Mouse (Mus musculus): ENCODE results near the gene Top2a.

The Top2a gene

GRCm38 (mm10) chr11:98964616-98965415 lies 59.2 kb downstream of the Top2a start:
- DNase-seq (ENCODE audit: low spot score): peak; percentile 40

DNA sequence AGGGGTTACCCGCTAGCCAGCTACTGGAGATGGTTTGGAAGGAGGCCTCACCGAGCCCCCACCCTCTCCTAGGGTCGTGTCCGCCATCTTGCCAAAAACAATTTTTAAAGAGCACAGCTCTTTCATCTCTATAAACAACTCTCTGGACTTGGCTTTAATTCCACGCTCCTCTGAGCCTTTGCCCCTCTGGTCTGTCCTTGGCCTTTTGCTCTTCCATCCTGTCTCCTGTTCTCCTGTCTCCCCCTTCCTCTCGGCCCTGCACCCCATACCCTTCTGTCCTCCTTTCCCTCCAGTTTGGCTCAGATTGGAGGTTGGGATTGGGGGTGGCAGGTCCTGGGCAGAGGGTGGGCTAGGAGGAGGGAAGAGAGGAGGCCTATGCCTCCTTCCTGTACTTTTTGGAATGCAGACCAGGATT lies 59.8 kb downstream of the Top2a start:
- no peak for DNase-seq (ENCODE audit: low spot score)

DNA sequence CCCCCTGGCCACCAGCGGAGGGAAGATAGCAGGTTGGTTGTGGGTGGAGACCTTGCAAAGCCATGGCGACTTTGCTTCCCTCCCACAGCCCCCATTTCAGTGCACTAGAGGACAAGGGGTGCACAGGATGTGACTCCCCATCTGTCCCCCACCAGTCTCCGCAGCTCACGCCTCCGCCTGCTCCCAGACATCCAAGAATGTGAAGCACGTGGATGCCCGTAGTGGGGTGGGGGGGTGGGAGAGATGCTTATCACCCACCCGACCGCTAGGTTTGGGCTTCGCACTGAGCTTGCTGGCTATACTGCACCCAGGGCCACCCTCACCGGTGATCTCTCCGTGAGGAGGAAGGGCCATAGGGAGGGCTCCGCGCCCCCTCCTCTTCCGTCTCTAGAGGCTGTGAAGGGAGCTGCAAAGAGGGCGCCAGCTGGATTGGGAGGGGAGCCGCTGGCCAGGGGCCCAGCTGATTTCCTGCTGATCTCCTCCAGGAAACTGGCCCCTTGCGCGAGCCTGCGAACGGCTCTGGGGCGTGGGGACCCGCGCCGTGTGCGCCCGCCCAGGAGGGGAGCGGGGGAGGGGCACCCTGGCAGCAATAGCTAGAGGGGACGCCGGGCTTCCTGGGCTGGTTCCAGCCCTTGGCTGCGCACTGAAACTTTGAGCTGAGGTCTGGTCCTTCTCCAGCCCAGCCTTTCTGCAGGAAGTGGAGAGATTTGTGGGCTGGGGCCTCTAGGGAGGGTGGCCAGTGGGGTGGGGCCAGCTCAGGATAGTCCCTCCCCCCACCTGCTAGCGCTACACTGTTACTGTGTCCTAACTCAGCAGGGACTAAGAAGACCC lies 60.6 kb downstream of the Top2a start:
- DNase-seq (ENCODE audit: low spot score): peak; percentile 84

DNA sequence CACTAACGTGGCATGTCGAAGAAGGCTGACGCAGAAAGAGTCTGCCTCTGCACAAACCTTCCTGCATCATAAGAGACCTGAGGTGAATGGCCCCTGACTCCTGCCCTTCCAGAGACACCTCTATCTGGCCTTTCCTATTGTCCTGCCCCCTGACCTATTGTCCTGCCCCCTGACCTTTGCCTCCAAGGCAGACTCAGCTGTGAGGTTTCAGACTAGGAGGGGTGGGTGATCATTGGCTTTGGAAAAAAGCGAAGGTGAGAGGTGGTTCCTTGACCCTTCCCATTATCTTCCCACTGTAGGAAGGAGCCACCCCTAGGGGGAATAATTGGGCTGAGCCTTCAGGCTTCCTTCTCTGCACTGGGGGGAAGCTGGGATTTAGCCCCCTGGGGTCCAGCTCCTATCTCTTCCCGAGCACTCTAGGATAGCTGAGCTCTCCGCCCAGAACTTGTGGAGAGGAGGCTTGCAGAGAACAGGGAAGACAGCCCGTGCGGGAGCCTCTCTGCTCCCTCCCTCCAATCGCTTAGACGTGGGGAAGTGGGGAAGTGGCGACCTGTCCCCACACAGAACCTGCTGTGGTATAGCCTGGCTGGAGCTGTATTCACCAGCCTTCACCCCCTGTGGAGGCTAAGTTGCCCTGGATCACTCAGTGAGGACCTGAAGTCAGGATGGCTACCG lies 61.4 kb downstream of the Top2a start:
- DNase-seq (ENCODE audit: low spot score): peak; percentile 18

GRCm38 (mm10) chr11:98961766-98962165 lies 62.2 kb downstream of the Top2a start:
- no peak for DNase-seq (ENCODE audit: low spot score)

- DNase-seq (ENCODE audit: low spot score): peak; percentile 50
Measured at GRCm38 (mm10) chr11:98961051-98961592, 62.9 kb downstream of the Top2a start.

GRCm38 (mm10) chr11:98960313-98960906 lies 63.6 kb downstream of the Top2a start:
- DNase-seq (ENCODE audit: low spot score): peak; percentile 81

DNA sequence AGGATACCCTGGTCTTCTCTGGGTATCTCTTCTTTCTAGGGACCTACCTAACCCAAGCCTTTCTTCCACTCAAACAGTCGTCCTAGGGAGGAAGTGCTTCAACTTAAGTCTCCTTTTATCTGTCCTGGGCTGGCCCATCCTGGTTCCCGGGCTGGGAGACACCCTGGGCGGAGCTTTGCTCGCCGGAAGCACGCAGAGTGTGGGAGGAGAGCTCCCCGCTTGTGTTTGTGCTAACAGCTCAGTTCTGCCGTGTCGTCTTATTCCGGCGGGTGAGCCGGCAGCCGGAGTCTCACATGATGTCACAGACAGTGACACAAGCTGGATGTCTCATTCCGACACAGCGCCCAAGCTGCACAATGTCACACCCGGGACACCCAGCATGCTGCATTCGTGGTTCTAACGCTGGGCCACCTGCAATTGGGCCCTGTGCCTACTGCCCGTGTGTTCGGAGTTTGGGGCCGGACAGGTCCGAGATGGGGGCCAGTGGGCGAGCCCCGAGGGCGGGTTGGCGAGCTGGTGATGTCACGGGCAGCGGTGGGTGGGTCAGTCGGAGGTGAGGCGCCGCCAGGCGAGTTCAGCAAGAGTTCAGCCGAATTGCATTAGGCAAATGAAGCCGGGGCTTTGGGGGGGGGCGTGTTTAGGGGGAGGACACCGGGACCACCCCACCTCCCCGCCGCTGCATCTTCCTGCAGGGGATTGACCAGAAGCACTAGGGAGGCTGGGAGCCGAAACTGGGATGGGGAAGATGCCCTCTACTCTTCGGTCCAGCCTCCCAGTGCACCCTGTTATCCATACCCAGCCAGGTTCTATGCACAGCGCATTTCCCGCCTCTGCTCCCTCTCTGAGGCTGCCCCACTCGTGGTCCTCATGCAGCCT lies 64.3 kb downstream of the Top2a start:
- DNase-seq (ENCODE audit: low spot score): peak; percentile 84

DNA sequence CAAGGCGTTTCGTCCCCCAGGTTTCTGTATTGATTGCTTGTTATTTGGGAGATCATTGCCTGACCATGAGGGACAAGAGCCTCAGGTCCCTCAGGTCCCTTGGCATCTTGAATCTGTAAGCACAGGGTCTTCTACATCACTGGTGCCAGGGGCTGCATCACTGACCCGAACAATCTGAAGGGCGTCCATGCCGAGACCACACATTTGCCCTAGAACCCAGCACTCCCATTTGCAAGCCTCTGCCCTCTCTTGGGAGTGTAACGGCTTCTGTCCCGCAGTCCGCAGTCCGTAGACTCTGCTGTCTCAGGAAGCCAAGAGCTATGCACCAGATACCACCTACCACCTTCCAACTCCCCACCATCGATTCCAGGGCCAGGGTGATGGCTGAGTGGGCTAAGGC lies 67.6 kb downstream of the Top2a start:
- no peak for DNase-seq (ENCODE audit: low spot score)

- no peak for DNase-seq (ENCODE audit: low spot score)
Measured at GRCm38 (mm10) chr11:98955707-98956235, 68.2 kb downstream of the Top2a start.

GRCm38 (mm10) chr11:98954801-98955706 lies 68.9 kb downstream of the Top2a start:
- peak; percentile 76 for DNase-seq (ENCODE audit: low spot score)

GRCm38 (mm10) chr11:98954373-98954772 lies 69.6 kb downstream of the Top2a start:
- DNase-seq (ENCODE audit: low spot score): peak; percentile 79

DNA sequence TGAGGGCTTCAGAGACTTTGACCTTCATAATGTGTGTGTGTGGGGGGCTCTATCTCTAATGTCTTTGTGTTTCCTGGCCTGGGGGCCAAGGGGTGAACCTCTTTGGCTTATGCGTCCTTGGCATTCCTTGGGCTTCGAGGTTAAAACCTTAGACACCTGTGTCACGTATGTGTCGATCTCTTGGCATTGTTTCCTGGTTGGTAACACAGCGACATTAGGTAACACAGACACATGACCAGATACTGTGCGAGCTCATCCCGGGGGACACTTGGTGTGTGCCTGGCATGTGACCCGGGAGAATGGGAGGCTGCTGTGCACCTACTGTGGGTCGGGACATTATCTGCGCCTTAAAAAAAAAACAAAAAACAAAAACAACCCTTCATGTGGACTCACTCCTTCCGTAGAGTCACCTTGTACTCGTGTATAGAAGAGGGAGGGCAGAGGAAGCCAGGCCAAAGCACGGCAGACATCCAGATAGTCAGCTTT lies 70.1 kb downstream of the Top2a start:
- no peak for DNase-seq (ENCODE audit: low spot score)

GRCm38 (mm10) chr11:98953361-98953760 lies 70.6 kb downstream of the Top2a start:
- no peak for DNase-seq (ENCODE audit: low spot score)

DNA sequence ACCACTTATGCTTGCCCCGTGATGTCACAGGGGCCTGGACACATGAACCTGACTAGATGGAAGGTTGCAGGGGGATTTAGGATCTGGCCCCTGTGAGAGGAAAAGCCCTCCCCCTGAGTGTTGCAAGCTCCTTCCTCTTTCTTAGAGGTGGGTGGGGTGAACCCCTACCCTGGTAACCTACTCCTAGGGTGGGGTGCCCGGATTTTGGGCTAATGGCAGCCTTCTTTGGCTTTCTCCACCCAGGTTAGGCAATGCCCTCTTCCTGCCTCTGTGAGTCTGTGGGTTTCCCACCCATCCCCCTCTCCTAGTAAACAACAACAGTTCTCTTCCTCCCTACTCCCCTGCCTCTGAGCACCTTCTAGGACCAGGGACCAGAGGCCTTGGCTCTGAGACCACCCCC lies 71.3 kb downstream of the Top2a start:
- DNase-seq (ENCODE audit: low spot score): no peak

GRCm38 (mm10) chr11:98952111-98952510 lies 71.9 kb downstream of the Top2a start:
- no peak for DNase-seq (ENCODE audit: low spot score)

- DNase-seq (ENCODE audit: low spot score): peak; percentile 90
Measured at GRCm38 (mm10) chr11:98951026-98951906, 72.7 kb downstream of the Top2a start.

- no peak for DNase-seq (ENCODE audit: low spot score)
Measured at GRCm38 (mm10) chr11:98950484-98950883, 73.5 kb downstream of the Top2a start.

Data from ovary, postnatal 36 days (tissue).